ENCODE assay signal across 25 mouse cellular contexts in the genomic region with DNA sequence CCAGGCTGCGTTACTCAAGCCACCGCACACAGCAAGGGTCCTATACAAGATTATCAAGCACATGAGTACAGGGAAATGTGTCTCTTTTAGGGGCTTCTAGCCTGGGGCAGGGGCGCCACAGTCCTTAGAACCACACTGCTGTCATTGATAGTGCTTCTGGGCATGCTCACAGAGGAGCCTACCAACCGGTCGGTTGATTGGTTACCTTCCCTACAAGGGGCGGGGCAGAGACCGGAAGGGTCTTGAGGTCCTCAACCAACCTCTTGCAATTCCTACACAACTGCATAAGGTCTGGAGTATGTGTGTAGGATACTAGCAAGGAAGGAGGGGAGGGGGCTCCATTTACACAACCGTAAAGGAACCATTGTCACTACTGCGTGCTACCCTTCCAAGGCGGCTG. TPM values are rescaled to one million over a fixed set of nuclear protein-coding genes. Genes with fewer than 3 reads are reported as not detected.
"Had no signal": no experiment of that assay in that cellular context is flagged by ENCODE, and none has a peak within 500 bp of the region (broad histone marks: within the 10 kb centered on the region; RNA-seq: fewer than 3 reads in every experiment).

No protein-coding gene starts in this region.

- H3K36me3 ChIP-seq: midbrain, embryonic 10.5 days; midbrain, embryonic 12.5 days; neural tube, embryonic 13.5 days; neural tube, embryonic 15.5 days had no signal

- H3K4me3 ChIP-seq: midbrain, embryonic 10.5 days; midbrain, embryonic 12.5 days; myocyte; neural tube, embryonic 13.5 days; neural tube, embryonic 15.5 days had no signal

- ATAC-seq: midbrain, embryonic 16.5 days had no signal

- H3K9me3 ChIP-seq: midbrain, embryonic 10.5 days; midbrain, embryonic 12.5 days; neural tube, embryonic 13.5 days; neural tube, embryonic 15.5 days had no signal

- H3K9ac ChIP-seq: liver, embryonic 14.5 days; lung, embryonic 14.5 days; midbrain, embryonic 12.5 days; neural tube, embryonic 13.5 days; neural tube, embryonic 15.5 days had no signal

- H3K4me1 ChIP-seq: midbrain, embryonic 10.5 days; midbrain, embryonic 12.5 days; neural tube, embryonic 13.5 days; neural tube, embryonic 15.5 days had no signal

- H3K27ac ChIP-seq: liver, embryonic 14.5 days; midbrain, embryonic 10.5 days; midbrain, embryonic 12.5 days; neural tube, embryonic 13.5 days; neural tube, embryonic 15.5 days had no signal

- H3K27me3 ChIP-seq: midbrain, embryonic 12.5 days; neural tube, embryonic 13.5 days; neural tube, embryonic 15.5 days had no signal

- DNase-seq: lung, adult 18-20 months; lung, embryonic 14.5 days; lung, postnatal 10 days; lung, postnatal 4 days; midbrain, embryonic 14.5 days; retina, postnatal 1 day; right cerebral cortex, adult 18-20 months; right cerebral cortex, postnatal 25 days; right cerebral cortex, postnatal 4 days; spleen, adult 18-20 months; thymus, adult 2 months; thymus, postnatal 25 days; thymus, postnatal 4 days had no signal

- H3K4me2 ChIP-seq: lung, embryonic 14.5 days; midbrain, embryonic 12.5 days; neural tube, embryonic 13.5 days; neural tube, embryonic 15.5 days had no signal

RNA-seq across cellular contexts. Expression of gene Pkd1l2, which starts 53.6 kb away (rescaled TPM):
- total RNA-seq: megakaryocyte-erythroid progenitor cell, adult 5-6 weeks had no signal
- polyA plus RNA-seq: liver, embryonic 14.5 days; liver, embryonic 16.5 days; lung, embryonic 14.5 days; lung, embryonic 16.5 days; midbrain, embryonic 12.5 days; midbrain, embryonic 16.5 days; neural tube, embryonic 11.5 days; neural tube, embryonic 13.5 days; stomach, embryonic 14.5 days had no signal
